Mouse (Mus musculus): ENCODE measurements around the gene 1700030J22Rik. TPM values are rescaled to one million over a fixed set of nuclear protein-coding genes. Genes with fewer than 3 reads are reported as not detected.

The 1700030J22Rik gene
- polyA plus RNA-seq, 1 experiment, result 2.6 TPM

- Histone ChIP-seq H3K27me3 (ENCODE audit: control insufficient read depth, insufficient read depth, low read length, poor library complexity, severe bottlenecking) (no peaks in the 10 kb centered on the region), H3K36me3 (ENCODE audit: control insufficient read depth, insufficient read depth, low read length, poor library complexity, severe bottlenecking) (peaks cover 49% of the 10 kb centered on the region), H3K27ac (ENCODE audit: insufficient read depth, low read length) (no peak overlapping the region), H3K9me3 (replicated peaks; ENCODE audit: control insufficient read depth, insufficient read depth, low read length, poor library complexity, severe bottlenecking) (no peaks in the 10 kb centered on the region), H3K9ac (ENCODE audit: low read depth, poor library complexity, severe bottlenecking) (no peak overlapping the region), H3K4me3 (ENCODE audit: low read depth, low read length) (no peak overlapping the region), H3K4me1 (ENCODE audit: control insufficient read depth, insufficient read depth, low read length) (no peaks in the 10 kb centered on the region)
- TF ChIP-seq POLR2A (IDR thresholded peaks at IDR 0.05; ENCODE audit: insufficient read depth, low read length) (no peak), EP300 (IDR thresholded peaks at IDR 0.05; ENCODE audit: insufficient read depth, low read depth, low read length) (no peak), CTCF (IDR thresholded peaks at IDR 0.05; ENCODE audit: low read depth, low read length) (no peak)
Measured at GRCm38 (mm10) chr8:116928588-116928987, 50.2 kb downstream of the 1700030J22Rik start.

DNA sequence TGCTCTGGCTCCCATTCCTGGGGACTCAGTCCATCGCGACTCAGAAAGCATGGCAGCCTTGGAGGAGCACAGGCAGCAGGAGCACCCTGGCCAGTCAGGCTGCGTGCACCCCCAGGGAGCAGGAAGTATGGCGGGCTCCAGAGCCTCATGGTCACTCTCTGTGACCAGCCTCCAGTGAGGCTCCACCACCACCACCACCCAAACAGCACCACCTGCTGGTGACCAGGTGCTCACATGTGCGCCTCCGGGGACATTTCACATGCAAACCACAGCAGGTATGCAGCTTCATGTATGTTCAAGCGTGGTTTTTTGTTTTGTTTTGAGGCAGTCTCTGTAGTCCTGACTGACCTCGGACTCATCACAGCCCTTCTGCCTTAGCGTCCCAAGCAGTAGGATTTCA lies 50.9 kb downstream of the 1700030J22Rik start:
- H3K9ac ChIP-seq (ENCODE audit: low read depth, poor library complexity, severe bottlenecking), result no peak overlapping the region
- no peaks in the 10 kb centered on the region for H3K9me3 ChIP-seq (replicated peaks; ENCODE audit: control insufficient read depth, insufficient read depth, low read length, poor library complexity, severe bottlenecking)
- TF ChIP-seq CTCF (IDR thresholded peaks at IDR 0.05; ENCODE audit: low read depth, low read length) (peak; percentile 94), EP300 (IDR thresholded peaks at IDR 0.05; ENCODE audit: insufficient read depth, low read depth, low read length) (no peak)
- no peak overlapping the region for H3K27ac ChIP-seq (ENCODE audit: insufficient read depth, low read length)
- H3K4me1 ChIP-seq (ENCODE audit: control insufficient read depth, insufficient read depth, low read length), result no peaks in the 10 kb centered on the region
- peaks cover 42% of the 10 kb centered on the region for H3K36me3 ChIP-seq (ENCODE audit: control insufficient read depth, insufficient read depth, low read length, poor library complexity, severe bottlenecking)
- H3K27me3 ChIP-seq (ENCODE audit: control insufficient read depth, insufficient read depth, low read length, poor library complexity, severe bottlenecking), result no peaks in the 10 kb centered on the region
- no peak overlapping the region for H3K4me3 ChIP-seq (ENCODE audit: low read depth, low read length)

- H3K27ac ChIP-seq (ENCODE audit: insufficient read depth, low read length), result no peak overlapping the region
- H3K9ac ChIP-seq (ENCODE audit: low read depth, poor library complexity, severe bottlenecking), result no peak overlapping the region
- H3K4me1 ChIP-seq (ENCODE audit: control insufficient read depth, insufficient read depth, low read length), result no peaks in the 10 kb centered on the region
- H3K4me3 ChIP-seq (ENCODE audit: low read depth, low read length), result no peak overlapping the region
- H3K36me3 ChIP-seq (ENCODE audit: control insufficient read depth, insufficient read depth, low read length, poor library complexity, severe bottlenecking), result peaks cover 16% of the 10 kb centered on the region; the same call in 1 of the 2 replicates
- no peaks in the 10 kb centered on the region for H3K9me3 ChIP-seq (replicated peaks; ENCODE audit: control insufficient read depth, insufficient read depth, low read length, poor library complexity, severe bottlenecking)
- no peaks in the 10 kb centered on the region for H3K27me3 ChIP-seq (ENCODE audit: control insufficient read depth, insufficient read depth, low read length, poor library complexity, severe bottlenecking)
- TF ChIP-seq CTCF (IDR thresholded peaks at IDR 0.05; ENCODE audit: low read depth, low read length) (no peak), EP300 (IDR thresholded peaks at IDR 0.05; ENCODE audit: insufficient read depth, low read depth, low read length) (no peak), POLR2A (IDR thresholded peaks at IDR 0.05; ENCODE audit: insufficient read depth, low read length) (no peak)
Measured at GRCm38 (mm10) chr8:116923526-116923925, 55.2 kb downstream of the 1700030J22Rik start.

DNA sequence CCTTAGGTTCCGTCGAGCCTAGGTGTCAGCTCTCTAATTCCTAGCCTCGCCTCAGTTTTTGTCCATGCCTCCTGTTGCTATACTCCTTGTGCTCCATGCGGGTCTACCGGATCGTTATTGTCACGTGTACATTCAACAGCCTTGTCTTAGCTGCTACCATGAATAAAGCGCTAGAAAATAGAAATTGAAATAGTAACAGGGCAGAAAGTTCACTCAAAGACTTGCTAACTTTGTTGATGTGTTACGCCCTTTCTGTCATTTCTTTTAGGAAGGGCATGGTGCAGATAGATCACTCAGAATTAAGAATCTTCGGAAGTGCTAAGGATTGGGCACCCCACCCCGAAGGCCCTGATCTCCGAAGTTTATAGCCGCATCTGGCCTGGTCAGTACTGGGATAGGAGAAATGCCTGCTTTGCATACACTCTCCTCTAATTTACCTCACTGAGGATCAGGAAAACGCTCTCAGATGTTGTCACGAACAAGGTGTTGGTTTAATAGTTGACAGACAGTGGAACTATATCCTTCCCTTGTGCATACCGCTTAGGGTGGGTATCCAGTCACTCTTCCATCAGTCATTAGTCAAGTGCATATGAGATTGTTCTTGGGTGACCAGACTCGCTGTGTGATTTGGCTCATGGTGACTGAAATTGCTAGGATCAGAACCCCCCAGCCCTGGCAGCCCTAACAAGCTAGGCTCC lies 56.5 kb downstream of the 1700030J22Rik start:
- TF ChIP-seq CTCF (IDR thresholded peaks at IDR 0.05; ENCODE audit: low read depth, low read length) (no peak), POLR2A (IDR thresholded peaks at IDR 0.05; ENCODE audit: insufficient read depth, low read length) (no peak), EP300 (IDR thresholded peaks at IDR 0.05; ENCODE audit: insufficient read depth, low read depth, low read length) (no peak)
- no peaks in the 10 kb centered on the region for H3K4me1 ChIP-seq (ENCODE audit: control insufficient read depth, insufficient read depth, low read length)
- no peaks in the 10 kb centered on the region for H3K27me3 ChIP-seq (ENCODE audit: control insufficient read depth, insufficient read depth, low read length, poor library complexity, severe bottlenecking)
- H3K36me3 ChIP-seq (ENCODE audit: control insufficient read depth, insufficient read depth, low read length, poor library complexity, severe bottlenecking), result peaks cover 15% of the 10 kb centered on the region; the same call in 1 of the 2 replicates
- no peaks in the 10 kb centered on the region for H3K9me3 ChIP-seq (replicated peaks; ENCODE audit: control insufficient read depth, insufficient read depth, low read length, poor library complexity, severe bottlenecking)
- H3K27ac ChIP-seq (ENCODE audit: insufficient read depth, low read length), result no peak overlapping the region
- peak overlapping the region; percentile 99 for H3K4me3 ChIP-seq (ENCODE audit: low read depth, low read length)
- peak overlapping the region; percentile 84 for H3K9ac ChIP-seq (ENCODE audit: low read depth, poor library complexity, severe bottlenecking)

- no peak within 1 kb of the TSS for H3K27ac ChIP-seq (ENCODE audit: insufficient read depth, low read length)
- H3K4me3 ChIP-seq (ENCODE audit: low read depth, low read length), result peak within 1 kb of the TSS; percentile 99
- peaks cover 8% of the 10 kb centered on the region; the same call in 1 of the 2 replicates for H3K36me3 ChIP-seq (ENCODE audit: control insufficient read depth, insufficient read depth, low read length, poor library complexity, severe bottlenecking)
- H3K27me3 ChIP-seq (ENCODE audit: control insufficient read depth, insufficient read depth, low read length, poor library complexity, severe bottlenecking), result no peaks in the 10 kb centered on the region
- no peaks in the 10 kb centered on the region for H3K9me3 ChIP-seq (replicated peaks; ENCODE audit: control insufficient read depth, insufficient read depth, low read length, poor library complexity, severe bottlenecking)
- TF ChIP-seq POLR2A (IDR thresholded peaks at IDR 0.05; ENCODE audit: insufficient read depth, low read length) (peak; percentile 96), CTCF (IDR thresholded peaks at IDR 0.05; ENCODE audit: low read depth, low read length) (no peak)
- H3K4me1 ChIP-seq (ENCODE audit: control insufficient read depth, insufficient read depth, low read length), result no peaks in the 10 kb centered on the region
- H3K9ac ChIP-seq (ENCODE audit: low read depth, poor library complexity, severe bottlenecking), result peak within 1 kb of the TSS; percentile 84
Measured at GRCm38 (mm10) chr8:116921337-116922059, 57.3 kb downstream of the 1700030J22Rik start, which contains the start of the genes Cmc2 and Cenpn. Cmc2 (minus strand) TSS chr8:116921455. Cenpn (plus strand) TSS chr8:116921730.

DNA sequence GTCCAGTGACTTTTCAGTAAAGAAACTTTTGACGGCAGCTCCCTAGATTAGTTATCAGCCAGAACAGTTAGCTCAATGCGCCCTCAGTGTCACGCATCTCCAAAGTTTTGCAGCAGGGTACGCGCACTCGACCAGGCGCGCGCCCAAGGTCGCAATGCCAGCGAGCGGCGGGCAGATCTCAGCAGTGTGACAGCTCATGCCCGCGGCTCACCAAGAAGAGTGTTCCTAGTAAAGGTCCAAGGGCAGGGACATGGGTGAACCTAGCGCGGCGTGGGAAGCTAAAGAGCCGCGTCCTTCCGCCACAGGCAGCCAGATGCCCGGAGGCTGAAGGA lies 57.8 kb downstream of the 1700030J22Rik start:
- no peaks in the 10 kb centered on the region for H3K27me3 ChIP-seq (ENCODE audit: control insufficient read depth, insufficient read depth, low read length, poor library complexity, severe bottlenecking)
- H3K27ac ChIP-seq (ENCODE audit: insufficient read depth, low read length), result no peak overlapping the region
- TF ChIP-seq CTCF (IDR thresholded peaks at IDR 0.05; ENCODE audit: low read depth, low read length) (no peak), POLR2A (IDR thresholded peaks at IDR 0.05; ENCODE audit: insufficient read depth, low read length) (no peak), EP300 (IDR thresholded peaks at IDR 0.05; ENCODE audit: insufficient read depth, low read depth, low read length) (no peak)

More for the DNA sequence above, 57.8 kb downstream of the 1700030J22Rik start:
- Histone ChIP-seq H3K9ac (ENCODE audit: low read depth, poor library complexity, severe bottlenecking) (peak overlapping the region; percentile 84), H3K4me3 (ENCODE audit: low read depth, low read length) (peak overlapping the region; percentile 99), H3K4me1 (ENCODE audit: control insufficient read depth, insufficient read depth, low read length) (no peaks in the 10 kb centered on the region), H3K9me3 (replicated peaks; ENCODE audit: control insufficient read depth, insufficient read depth, low read length, poor library complexity, severe bottlenecking) (no peaks in the 10 kb centered on the region), H3K36me3 (ENCODE audit: control insufficient read depth, insufficient read depth, low read length, poor library complexity, severe bottlenecking) (peaks cover 4% of the 10 kb centered on the region; the same call in 1 of the 2 replicates)

Other genes with a start within 250 kb of the 1700030J22Rik start
- gene Cdyl2, start 246.0 kb downstream of the 1700030J22Rik start, polyA plus RNA-seq (2011; ENCODE audit: insufficient read depth, insufficient read length, low read depth, missing spikeins), result 18.7 and 20.5 TPM in 2 replicates
- gene Cmc2, start 57.5 kb downstream of the 1700030J22Rik start, polyA plus RNA-seq (2011; ENCODE audit: insufficient read depth, insufficient read length, low read depth, missing spikeins), result 23.0 and 23.3 TPM in 2 replicates
- gene Cenpn, start 57.2 kb downstream of the 1700030J22Rik start, polyA plus RNA-seq (2011; ENCODE audit: insufficient read depth, insufficient read length, low read depth, missing spikeins), result 48.0 and 49.1 TPM in 2 replicates
- gene Atmin, start 35.6 kb downstream of the 1700030J22Rik start, polyA plus RNA-seq (2011; ENCODE audit: insufficient read depth, insufficient read length, low read depth, missing spikeins), result 39.6 and 42.1 TPM in 2 replicates
- gene Gcsh, start 14.6 kb upstream of the 1700030J22Rik start, polyA plus RNA-seq (2011; ENCODE audit: insufficient read depth, insufficient read length, low read depth, missing spikeins), result 141 and 150 TPM in 2 replicates
- 0.56 and 0.84 TPM in 2 replicates for gene Pkd1l2, start 103.5 kb upstream of the 1700030J22Rik start, polyA plus RNA-seq (2011; ENCODE audit: insufficient read depth, insufficient read length, low read depth, missing spikeins)
- not detected in 2 replicates for gene Bco1, start 116.9 kb upstream of the 1700030J22Rik start, polyA plus RNA-seq (2011; ENCODE audit: insufficient read depth, insufficient read length, low read depth, missing spikeins)
- 11.0 and 11.7 TPM in 2 replicates for gene Gan, start 179.2 kb upstream of the 1700030J22Rik start, polyA plus RNA-seq (2011; ENCODE audit: insufficient read depth, insufficient read length, low read depth, missing spikeins)

All from ES-Bruce4 (cell line).